Mouse (Mus musculus) MEL (cell line): ENCODE data around the gene Olfr247. TPM values are rescaled to one million over a fixed set of nuclear protein-coding genes. Genes with fewer than 3 reads are reported as not detected.
"Not testable (repeated sequence)": the region's sequence is repeated elsewhere in the genome, so short reads cannot be mapped to it uniquely, and the experiment has no call there.

ENCODE experiments used
- DNase-seq: peaks from one replicate; pipeline ENCODE4 v3.0.0; 2011; ENCODE audit warnings: low read depth, low spot score
- H3K27ac ChIP-seq: 2 replicates; pipeline ENCODE4 v1.5.1; 2012; ENCODE audit warnings: low read depth, mild to moderate bottlenecking, control low read depth, low read length, moderate library complexity; ENCODE audit not compliant: control insufficient read depth
- H3K27me3 ChIP-seq, 2 experiments: fragments of 150-350 bp in 1 of 2; sonication (generic) in 1 of 2; 2 replicates each; pipeline ENCODE4 v1.6.1; 2012; ENCODE audit warnings: low read length in 2 of 2, mild to moderate bottlenecking in 2 of 2, improper control_type of control experiment in 1 of 2, moderate library complexity in 1 of 2; ENCODE audit not compliant: insufficient read depth in 2 of 2, control insufficient read depth in 1 of 2
- H3K36me3 ChIP-seq, 2 experiments: 2 replicates each; pipeline ENCODE4 v1.6.1; 2012 to 2014; ENCODE audit warnings: low read length in 2 of 2, improper control_type of control experiment in 1 of 2, inconsistent platforms in 1 of 2, mild to moderate bottlenecking in 1 of 2; ENCODE audit not compliant: insufficient read depth in 2 of 2, control insufficient read depth in 1 of 2
- H3K4me1 ChIP-seq, 2 experiments: fragments of 150-350 bp in 1 of 2; sonication (generic) in 1 of 2; 2 replicates each; pipeline ENCODE4 v1.6.1; 2012; ENCODE audit warnings: low read length in 2 of 2, improper control_type of control experiment in 1 of 2, mild to moderate bottlenecking in 1 of 2; ENCODE audit not compliant: insufficient read depth in 2 of 2, control insufficient read depth in 1 of 2
- H3K4me3 ChIP-seq, 2 experiments: fragments of 150-350 bp in 1 of 2; sonication (generic) in 1 of 2; 2 replicates each; pipeline ENCODE4 v1.5.1; 2012; ENCODE audit warnings: low read depth in 2 of 2, low read length in 2 of 2, mild to moderate bottlenecking in 2 of 2, moderate library complexity in 2 of 2, control low read depth in 1 of 2, improper control_type of control experiment in 1 of 2; ENCODE audit not compliant: control insufficient read depth in 1 of 2, insufficient read depth in 1 of 2
- H3K79me2 ChIP-seq: 2 replicates; pipeline ENCODE4 v1.6.1; 2012; ENCODE audit warnings: mild to moderate bottlenecking, low read length, moderate library complexity; ENCODE audit not compliant: control insufficient read depth, poor library complexity, insufficient read depth
- H3K9ac ChIP-seq: 2 replicates; pipeline ENCODE4 v1.6.1; 2012; ENCODE audit warnings: low read depth, mild to moderate bottlenecking, control low read depth, low read length, moderate library complexity; ENCODE audit not compliant: control insufficient read depth, poor library complexity, severe bottlenecking
- H3K9me3 ChIP-seq: fragments of 150-350 bp; sonication (generic); replicated peaks from 2 replicates; pipeline ENCODE4 v1.6.1; 2012; ENCODE audit warnings: mild to moderate bottlenecking, low read length, improper control_type of control experiment, moderate library complexity; ENCODE audit not compliant: insufficient read depth
- CHD1 ChIP-seq: IDR thresholded peaks from 2 replicates; pipeline ENCODE4 v1.6.1; 2012; ENCODE audit warnings: low read depth, mild to moderate bottlenecking, inconsistent platforms, low read length, improper control_type of control experiment
- E2F4 ChIP-seq: IDR thresholded peaks from 2 replicates; pipeline ENCODE4 v1.6.1; 2011; ENCODE audit warnings: low read depth, low read length, improper control_type of control experiment, borderline replicate concordance
- ETS1 ChIP-seq: IDR thresholded peaks from 2 replicates; pipeline ENCODE4 v1.6.1; 2012; ENCODE audit warnings: low read depth, mild to moderate bottlenecking, inconsistent platforms, low read length, improper control_type of control experiment, moderate library complexity
- JUND ChIP-seq: IDR thresholded peaks from 2 replicates; pipeline ENCODE4 v1.6.1; 2011; ENCODE audit warnings: low read depth, mild to moderate bottlenecking, improper control_type of control experiment, low read length
- KAT2A ChIP-seq: conservative IDR thresholded peaks from 2 replicates; pipeline ENCODE4 v1.6.1; 2012; ENCODE audit warnings: low read depth, low read length, improper control_type of control experiment, inconsistent platforms
- MAFK ChIP-seq: IDR thresholded peaks from 2 replicates; pipeline ENCODE4 v1.6.1; 2011; ENCODE audit warnings: low read depth, mild to moderate bottlenecking, low read length, improper control_type of control experiment, borderline replicate concordance
- MXI1 ChIP-seq: IDR thresholded peaks from 2 replicates; pipeline ENCODE4 v1.6.1; 2011; ENCODE audit warnings: mild to moderate bottlenecking, low read depth, low read length, improper control_type of control experiment
- MYB ChIP-seq: IDR thresholded peaks from 2 replicates; pipeline ENCODE4 v1.6.1; 2011; ENCODE audit warnings: mild to moderate bottlenecking, low read depth, low read length, improper control_type of control experiment
- MYC ChIP-seq: IDR thresholded peaks from 2 replicates; pipeline ENCODE4 v1.6.1; 2011; ENCODE audit warnings: low read depth, mild to moderate bottlenecking, low read length, improper control_type of control experiment, moderate library complexity
- POLR2A ChIP-seq, 2 experiments: IDR thresholded peaks; 2 replicates each; pipeline ENCODE4 v1.6.1; 2011 to 2012; ENCODE audit warnings: low read length in 2 of 2, mild to moderate bottlenecking in 2 of 2, control low read depth in 1 of 2, improper control_type of control experiment in 1 of 2, low read depth in 1 of 2, moderate library complexity in 1 of 2; ENCODE audit not compliant: control insufficient read depth in 1 of 2, insufficient read depth in 1 of 2, poor library complexity in 1 of 2
- POLR2AphosphoS2 ChIP-seq: IDR thresholded peaks from 2 replicates; pipeline ENCODE4 v1.6.1; 2011; ENCODE audit warnings: low read length, improper control_type of control experiment
- RAD21 ChIP-seq: IDR thresholded peaks from 2 replicates; pipeline ENCODE4 v1.6.1; 2011; ENCODE audit warnings: mild to moderate bottlenecking, low read depth, low read length, improper control_type of control experiment
- UBTF ChIP-seq: IDR thresholded peaks from 2 replicates; pipeline ENCODE4 v1.6.1; 2012; ENCODE audit warnings: low read depth, mild to moderate bottlenecking, inconsistent platforms, low read length, improper control_type of control experiment, moderate library complexity, borderline replicate concordance; ENCODE audit not compliant: insufficient read depth
- ZKSCAN1 ChIP-seq: IDR thresholded peaks from 2 replicates; pipeline ENCODE4 v1.6.1; 2012; ENCODE audit warnings: low read depth, mild to moderate bottlenecking, inconsistent platforms, low read length, improper control_type of control experiment, moderate library complexity
- ZNF384 ChIP-seq: IDR thresholded peaks from 2 replicates; pipeline ENCODE4 v1.6.1; 2012; ENCODE audit warnings: low read depth, mild to moderate bottlenecking, inconsistent platforms, low read length, improper control_type of control experiment
- polyA plus RNA-seq, 2 experiments: library from polyadenylated mRNA; stranded (reverse) in 1 of 2; unstranded in 1 of 2; fragments of >175 nt in 1 of 2; fragments of >200 nt in 1 of 2; gene quantifications; 2 replicates each; pipeline versions ENCODE4 v1.2.1 to v1.2.4; 2012; ENCODE audit warnings: low replicate concordance in 2 of 2, low read depth in 1 of 2; ENCODE audit not compliant: insufficient read length in 2 of 2, insufficient read depth in 1 of 2, missing spikeins in 1 of 2
- total RNA-seq: library from RNA; depleted of rRNA; stranded (reverse); fragments of 300-350 nt; gene quantifications from 2 replicates; pipeline ENCODE4 v1.2.3, GENCODE M21; 2012; rRNA removed

Gene Olfr247
- total RNA-seq = not detected in 2 replicates
- polyA plus RNA-seq = not detected

DNA sequence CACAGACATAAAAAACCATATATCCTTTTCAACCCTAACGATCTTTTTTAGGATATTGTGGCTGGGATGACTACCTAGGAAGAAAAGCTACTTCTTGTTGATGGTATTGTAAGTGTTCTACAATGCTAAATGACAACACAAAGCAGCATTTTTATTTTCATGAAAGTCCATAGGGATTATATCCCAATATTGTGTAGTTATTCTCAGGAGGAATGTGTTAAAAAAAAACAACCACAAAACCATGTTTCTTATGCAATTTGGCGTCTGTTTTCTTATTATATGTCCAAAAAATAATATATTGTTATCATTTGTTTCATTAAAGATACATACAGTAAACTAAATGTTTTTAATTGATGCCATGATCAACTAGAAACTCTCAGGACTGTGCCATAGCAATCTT lies at the start of gene Olfr247:
Gene Olfr247 (minus strand): TSS at position 101 of the 400 bp plus-strand sequence.
- not testable (repeated sequence) for H3K9ac ChIP-seq, H3K79me2 ChIP-seq, DNase-seq, H3K27ac ChIP-seq, H3K9me3 ChIP-seq, H3K27me3 ChIP-seq, H3K36me3 ChIP-seq, H3K4me1 ChIP-seq, H3K4me3 ChIP-seq

DNA sequence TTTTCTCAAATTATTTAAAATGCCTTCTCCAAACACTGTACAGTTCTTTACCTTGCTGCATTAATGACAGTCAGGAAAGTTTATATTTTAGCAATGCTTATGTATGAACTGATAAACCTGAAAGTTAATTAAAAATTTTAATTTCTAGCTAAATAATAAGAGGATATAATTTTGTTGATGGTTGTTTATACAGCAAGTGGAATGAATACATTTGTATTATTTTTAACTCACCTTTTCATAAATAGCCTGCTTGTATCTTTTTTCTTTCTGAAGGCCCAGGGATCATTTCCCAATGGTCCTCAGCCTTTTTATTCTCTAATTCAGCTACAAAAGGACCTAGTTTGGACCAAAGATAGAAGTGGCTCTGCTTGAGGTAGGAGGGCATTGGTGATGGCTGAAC lies 36.4 kb upstream of the Olfr247 start, which contains the start of gene Olfr820:
Gene Olfr820 (plus strand): TSS at position 301 of the 400 bp plus-strand sequence.
- Histone ChIP-seq H3K4me3 (no peak within 1 kb of the TSS), H3K9me3 (no peaks in the 10 kb centered on the region), H3K27me3 (no peaks in the 10 kb centered on the region), H3K79me2 (no peaks in the 10 kb centered on the region), H3K4me1 (no peaks in the 10 kb centered on the region), H3K27ac (no peak within 1 kb of the TSS), H3K9ac (no peak within 1 kb of the TSS), H3K36me3 (no peaks in the 10 kb centered on the region)
- DNase-seq = no peak
- no peak for TF ChIP-seq MXI1
- TF ChIP-seq ZNF384 = no peak
- TF ChIP-seq MYB = no peak
- no peak for TF ChIP-seq POLR2AphosphoS2
- TF ChIP-seq UBTF = no peak
- no peak for TF ChIP-seq MAFK
- TF ChIP-seq POLR2A (IDR thresholded peaks at IDR 0.05; ENCODE audit: control insufficient read depth in 1 of 2, insufficient read depth in 1 of 2, low read depth in 1 of 2, low read length in 2 of 2, poor library complexity in 1 of 2) = no peak
- TF ChIP-seq MYC = no peak
- TF ChIP-seq ZKSCAN1 = no peak
- no peak for TF ChIP-seq ETS1
- TF ChIP-seq CHD1 = no peak
- no peak for TF ChIP-seq KAT2A
- no peak for TF ChIP-seq JUND
- no peak for TF ChIP-seq E2F4
- TF ChIP-seq RAD21 = no peak

- not testable (repeated sequence) for H3K79me2 ChIP-seq, H3K9me3 ChIP-seq, H3K4me1 ChIP-seq, H3K27ac ChIP-seq, H3K36me3 ChIP-seq, H3K27me3 ChIP-seq, DNase-seq, H3K9ac ChIP-seq, H3K4me3 ChIP-seq
Measured at GRCm38 (mm10) chr10:130005366-130005765, 29.4 kb upstream of the Olfr247 start.

GRCm38 (mm10) chr10:130004104-130004503 lies 28.2 kb upstream of the Olfr247 start:
- H3K9me3 ChIP-seq, H3K36me3 ChIP-seq, H3K27ac ChIP-seq, DNase-seq, H3K27me3 ChIP-seq, H3K4me1 ChIP-seq, H3K4me3 ChIP-seq, H3K79me2 ChIP-seq, H3K9ac ChIP-seq: not testable (repeated sequence)

DNA sequence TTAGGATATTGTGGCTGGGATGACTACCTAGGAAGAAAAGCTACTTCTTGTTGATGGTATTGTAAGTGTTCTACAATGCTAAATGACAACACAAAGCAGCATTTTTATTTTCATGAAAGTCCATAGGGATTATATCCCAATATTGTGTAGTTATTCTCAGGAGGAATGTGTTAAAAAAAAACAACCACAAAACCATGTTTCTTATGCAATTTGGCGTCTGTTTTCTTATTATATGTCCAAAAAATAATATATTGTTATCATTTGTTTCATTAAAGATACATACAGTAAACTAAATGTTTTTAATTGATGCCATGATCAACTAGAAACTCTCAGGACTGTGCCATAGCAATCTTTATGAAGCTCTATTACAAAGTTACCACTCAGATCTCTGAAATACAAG lies 9.0 kb upstream of the Olfr247 start, which contains the start of gene Gm10310:
Gene Gm10310 (minus strand): TSS at position 101 of the 400 bp plus-strand sequence.
- H3K9ac ChIP-seq, H3K27ac ChIP-seq, H3K36me3 ChIP-seq, H3K79me2 ChIP-seq, DNase-seq, H3K4me1 ChIP-seq, H3K4me3 ChIP-seq, H3K27me3 ChIP-seq, H3K9me3 ChIP-seq: not testable (repeated sequence)
